Mouse (Mus musculus) stomach, postnatal 0 days (tissue): ENCODE data around the gene Wdfy1.

Experiments used
- CTCF ChIP-seq: IDR thresholded peaks from 2 replicates; pipeline ENCODE4 v1.5.1; 2016; ENCODE audit warnings: antibody characterized with exemption, low read depth, mild to moderate bottlenecking, moderate library complexity
- EP300 ChIP-seq: optimal IDR thresholded peaks from 2 replicates; pipeline ENCODE3; 2016; ENCODE audit warnings: antibody characterized with exemption

DNA sequence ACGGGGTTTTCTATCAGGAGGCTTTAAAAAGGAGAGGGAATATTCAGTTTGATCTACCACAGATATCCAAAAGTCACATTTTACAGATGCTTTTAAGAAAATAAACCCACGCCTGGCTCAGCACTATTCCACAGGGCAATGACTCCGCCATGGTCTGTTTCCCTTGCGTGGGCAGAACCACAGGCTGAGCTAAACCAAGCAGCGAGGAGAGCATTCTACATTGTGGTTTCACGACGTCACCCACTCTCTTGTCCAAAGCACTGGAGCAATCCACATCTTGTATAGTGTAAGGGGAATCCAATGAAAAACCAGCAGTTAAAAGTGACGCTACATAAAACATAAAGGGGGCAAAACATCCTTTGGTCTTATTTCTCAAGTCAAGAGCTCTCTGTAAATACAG, 72.4 kb downstream of the Wdfy1 start:
- TF ChIP-seq EP300 = no peak
- TF ChIP-seq CTCF = no peak
